Mouse (Mus musculus) skeletal muscle tissue, adult 2 months (tissue): Measurements from ENCODE around the gene Trmt112.
"Not testable (repeated sequence)": the region's sequence is repeated elsewhere in the genome, so short reads cannot be mapped to it uniquely, and the experiment has no call there.

Experiments used
- DNase-seq: peaks from one replicate; pipeline ENCODE4 v3.0.0-alpha.2; 2012; ENCODE audit warnings: low read depth, low spot score

The Trmt112 gene

DNA sequence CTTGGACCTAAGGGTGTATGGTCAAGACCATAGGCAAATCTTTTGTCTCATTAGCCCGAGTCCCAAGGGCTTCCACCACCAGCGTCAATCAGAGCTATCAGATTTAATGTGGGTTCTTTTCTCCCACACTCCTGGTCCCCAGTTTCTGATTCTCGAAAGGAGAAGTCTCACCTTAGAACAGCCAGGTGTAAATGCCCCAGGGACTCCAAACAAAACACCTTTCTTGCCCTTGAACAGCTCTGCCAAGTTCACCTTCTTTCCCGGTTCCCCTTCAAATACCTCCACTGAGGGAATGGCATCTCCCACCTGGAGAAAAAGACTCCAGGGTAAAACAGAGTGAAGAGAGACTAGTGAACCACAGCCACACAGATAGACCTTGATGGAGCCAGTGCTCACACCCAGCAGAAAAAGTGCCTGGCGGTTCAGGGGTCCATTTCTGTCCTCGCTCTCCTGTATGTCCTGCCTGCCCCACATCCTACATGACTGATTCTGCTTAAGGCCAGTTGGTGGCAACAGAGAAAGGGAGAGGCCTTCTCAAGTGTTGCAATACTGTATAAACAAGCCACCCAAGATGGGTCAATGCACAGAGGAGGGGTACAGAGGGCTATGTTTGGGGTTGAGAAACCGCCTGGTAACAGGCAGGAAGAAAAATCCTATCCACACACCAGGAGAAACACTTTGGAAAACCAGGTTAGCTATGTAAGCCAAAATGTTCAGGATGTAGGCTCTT is 1.5 kb upstream of the Trmt112 start:
- DNase-seq = no peak

GRCm38 (mm10) chr19:6909021-6909420 is 477 bp upstream of the Trmt112 start:
- no peak for DNase-seq

GRCm38 (mm10) chr19:6910306-6910705 is 808 bp downstream of the Trmt112 start:
- DNase-seq = not testable (repeated sequence)

DNA sequence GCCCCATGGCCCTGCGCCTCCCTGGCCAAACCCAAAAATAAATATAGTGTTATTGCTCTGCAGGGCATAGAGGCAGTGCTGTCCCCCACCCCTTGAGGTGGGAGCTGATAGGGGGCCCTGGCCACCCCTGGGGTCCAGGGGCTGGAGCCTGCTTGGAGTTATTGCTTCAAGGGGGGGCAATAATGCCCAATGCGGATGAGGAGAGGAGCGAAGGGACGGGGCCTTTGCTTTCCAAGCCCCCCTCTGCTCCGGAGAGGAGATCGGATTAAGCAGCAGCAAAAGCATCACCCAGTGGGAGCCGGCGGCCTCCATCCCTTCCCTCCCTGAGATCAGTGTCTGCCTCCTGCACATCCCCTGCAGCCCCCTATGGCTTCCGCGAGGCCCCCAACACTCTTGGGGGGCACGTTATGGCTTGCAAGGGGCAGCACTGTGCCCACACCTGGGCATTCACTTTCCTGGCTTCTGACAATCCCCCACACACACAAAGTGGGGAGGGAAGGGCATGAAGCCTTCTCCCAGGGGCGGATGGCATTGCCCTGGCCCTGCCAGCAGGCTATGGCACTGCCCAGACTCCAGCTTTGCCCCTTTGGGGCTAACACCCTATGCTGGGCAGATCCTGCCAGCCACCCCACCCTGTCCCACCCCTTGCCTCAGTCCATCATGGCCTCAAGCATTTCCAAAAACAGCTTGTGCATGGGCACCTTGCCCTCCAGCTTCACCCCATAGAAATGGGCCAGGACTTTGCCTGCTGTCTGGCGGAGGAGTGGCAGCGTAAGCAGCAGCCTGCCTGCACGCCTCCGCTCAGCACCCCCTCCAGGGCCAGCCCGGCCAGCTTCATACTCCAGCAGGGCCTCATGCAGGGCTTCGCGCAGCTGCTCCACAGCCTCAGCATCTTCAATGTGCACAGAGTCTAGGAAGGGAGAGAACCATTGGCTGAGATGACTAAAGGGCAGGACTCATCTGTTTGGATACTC is 1.9 kb downstream of the Trmt112 start:
- DNase-seq = no peak

DNA sequence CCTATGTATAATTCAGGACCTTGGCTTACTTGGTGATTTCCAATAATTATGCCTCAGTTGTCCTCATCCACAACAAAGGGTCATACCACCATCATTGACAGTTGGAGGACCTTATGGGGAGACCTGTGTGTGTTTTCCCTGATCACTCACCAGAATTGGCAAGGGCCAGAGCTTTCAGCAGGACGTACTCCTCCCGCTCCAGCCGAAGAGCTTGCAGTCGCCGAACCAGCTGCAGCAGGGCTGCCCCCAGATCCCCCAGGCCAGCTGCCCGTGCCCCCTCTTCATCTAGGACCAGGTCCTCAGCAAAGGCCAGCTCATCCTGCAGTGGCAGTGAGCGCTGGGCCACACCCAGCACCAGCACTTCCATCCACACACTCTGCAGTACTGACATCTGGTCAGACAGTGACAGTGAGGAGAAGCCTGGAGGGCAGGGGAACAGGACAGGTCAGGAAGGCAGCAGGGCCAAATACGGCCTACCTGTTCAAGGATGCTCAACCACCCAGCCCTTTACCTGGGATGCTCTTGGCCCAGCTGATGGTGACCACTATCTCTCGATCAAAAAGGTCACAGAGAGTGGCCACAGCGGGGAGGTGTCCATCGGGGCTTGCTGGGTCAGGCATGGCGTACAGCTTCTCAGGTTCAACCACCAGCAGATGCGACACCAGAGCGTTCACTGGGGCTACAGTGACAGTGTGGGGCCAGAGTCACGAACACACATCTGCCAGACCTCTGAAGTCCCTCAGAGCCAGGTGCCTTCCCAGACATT is 2.9 kb downstream of the Trmt112 start:
- no peak for DNase-seq

DNA sequence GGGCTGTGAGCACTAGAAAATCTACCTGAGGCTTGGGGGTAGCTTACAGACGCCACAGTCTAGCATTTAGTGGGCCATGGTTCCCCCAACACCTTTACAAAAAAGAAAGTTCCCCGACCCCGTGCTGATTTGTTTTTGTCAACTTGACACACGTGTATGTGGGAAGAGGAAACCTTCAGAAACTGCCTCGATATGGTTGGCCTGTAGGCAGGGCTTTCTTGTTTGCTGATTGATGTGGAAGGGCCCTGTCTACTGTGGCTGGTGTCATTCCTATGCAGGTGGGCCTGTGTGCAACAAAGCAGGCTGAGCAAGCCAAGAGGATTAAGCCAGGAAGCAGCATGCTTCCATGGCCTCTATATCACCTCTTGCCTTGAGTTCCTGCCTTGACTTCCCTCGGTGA is 3.5 kb downstream of the Trmt112 start:
- no peak for DNase-seq

GRCm38 (mm10) chr19:6913991-6914390 is 4.5 kb downstream of the Trmt112 start:
- no peak for DNase-seq

DNA sequence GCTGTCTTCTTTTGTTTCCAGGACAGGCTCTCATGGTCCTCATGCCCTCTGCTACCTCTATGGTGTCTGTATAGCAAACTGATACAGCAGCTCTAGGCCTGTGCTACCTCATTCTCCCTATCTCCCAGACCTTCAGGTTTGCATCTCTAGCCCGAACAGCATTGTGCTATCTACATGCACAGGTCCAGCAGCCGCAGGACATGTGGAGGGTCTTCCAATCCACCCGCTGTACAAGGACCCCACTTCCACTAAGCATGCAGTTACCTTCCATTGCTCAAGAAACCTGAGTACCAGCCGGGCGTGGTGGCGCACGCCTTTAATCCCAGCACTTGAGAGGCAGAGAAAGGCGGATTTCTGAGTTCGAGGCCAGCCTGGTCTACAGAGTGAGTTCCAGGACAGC is 5.0 kb downstream of the Trmt112 start:
- DNase-seq = no peak

DNA sequence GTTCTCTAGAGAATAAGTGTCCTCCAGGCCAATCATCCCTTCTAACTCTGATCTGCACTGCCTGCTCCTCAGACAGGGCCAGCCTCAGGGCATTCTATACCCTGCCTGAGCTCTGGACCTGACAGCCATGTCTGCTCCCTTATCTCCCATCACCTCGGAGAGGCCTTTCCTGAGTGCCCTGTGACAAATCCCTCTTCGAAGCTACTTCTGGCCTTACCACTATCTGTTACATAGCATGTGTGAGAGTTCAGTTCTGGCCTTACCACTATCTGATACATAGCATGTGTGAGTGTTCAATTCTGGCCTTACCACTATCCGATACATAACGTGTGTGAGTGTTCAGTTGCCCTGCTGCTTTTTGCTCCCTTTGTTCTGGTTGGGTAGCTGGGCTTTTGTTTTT is 5.8 kb downstream of the Trmt112 start:
- no peak for DNase-seq

GRCm38 (mm10) chr19:6916496-6916895 is 7.0 kb downstream of the Trmt112 start:
- DNase-seq = no peak

DNA sequence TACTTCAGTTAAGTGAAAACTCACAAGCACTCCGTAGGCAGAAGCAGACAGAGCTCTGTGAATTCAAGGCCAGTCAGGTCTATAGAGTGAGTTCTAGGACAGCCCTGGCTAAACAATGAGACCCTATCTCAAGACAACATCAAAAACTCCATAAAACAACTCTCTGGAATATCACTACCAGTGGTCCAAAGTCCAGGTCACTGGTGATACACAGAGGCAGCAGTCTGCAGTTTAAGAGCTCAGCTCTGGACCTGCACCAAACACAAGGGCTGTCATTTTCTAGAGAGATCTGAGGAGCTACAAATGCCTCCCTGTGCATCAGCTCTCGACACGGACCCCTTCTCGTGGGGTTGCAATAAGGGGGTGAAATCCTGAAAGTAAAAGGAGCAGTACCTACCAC is 8.8 kb downstream of the Trmt112 start:
- no peak for DNase-seq

DNA sequence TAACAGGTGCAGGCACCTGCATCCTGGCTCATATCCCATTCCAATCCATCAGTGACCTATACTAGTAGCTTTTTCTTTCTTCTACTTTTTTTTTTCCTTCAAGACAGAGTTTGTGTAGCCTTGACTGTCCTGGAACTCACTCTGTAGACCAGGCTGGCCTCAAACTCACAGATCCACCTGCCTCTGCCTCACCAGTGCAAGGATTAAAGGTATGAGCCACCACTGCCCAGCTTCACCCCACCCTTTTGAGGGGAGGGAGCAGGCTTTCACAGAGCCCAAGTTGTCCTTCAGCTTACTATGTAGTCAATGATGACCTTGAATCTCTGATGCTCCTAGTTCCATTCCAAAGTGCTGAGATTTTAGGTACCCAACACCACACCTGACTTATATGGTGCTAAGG is 9.9 kb downstream of the Trmt112 start:
- no peak for DNase-seq

DNA sequence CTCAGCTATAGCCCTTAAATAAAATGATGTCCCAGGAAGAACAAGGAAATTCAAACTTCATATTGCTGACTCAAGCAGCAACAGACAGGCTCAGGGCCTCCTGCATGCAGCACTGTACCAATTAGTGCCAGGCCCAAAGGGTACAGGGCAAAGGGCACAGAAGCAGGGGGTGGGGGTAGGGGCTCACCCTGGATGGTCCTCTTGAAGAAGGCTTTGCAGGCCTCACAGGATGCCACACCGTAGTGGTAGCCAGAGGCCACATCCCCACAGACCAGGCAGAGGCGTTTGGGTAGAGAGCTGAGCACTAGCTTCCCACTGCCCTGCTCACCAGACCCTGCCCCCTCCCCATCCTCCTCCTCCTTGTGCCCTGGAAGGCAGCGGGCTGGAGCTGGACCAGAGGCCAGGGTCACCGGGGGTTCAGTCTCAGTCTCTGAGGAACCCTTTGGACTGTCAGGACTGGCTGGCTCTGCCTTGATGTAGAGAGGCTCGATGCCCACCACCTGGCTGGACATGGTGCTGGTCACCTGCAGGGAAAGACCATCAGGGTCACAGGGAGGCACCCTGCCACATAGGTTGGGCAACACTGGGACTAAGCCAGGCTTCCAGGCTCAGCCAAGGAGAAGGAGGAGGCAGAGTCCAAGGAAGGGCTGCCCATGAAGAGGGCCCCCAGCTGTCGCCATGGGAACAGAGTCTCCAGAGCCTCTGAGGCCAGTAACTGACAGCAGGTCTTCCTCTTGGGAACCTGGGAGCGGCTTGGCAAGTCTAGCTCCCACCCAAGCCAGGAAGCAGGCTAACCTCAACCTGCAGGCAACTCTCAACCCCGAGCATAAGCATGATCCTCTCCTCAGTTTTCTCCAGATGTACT is 10.6 kb downstream of the Trmt112 start:
- peak; percentile 55 for DNase-seq

DNA sequence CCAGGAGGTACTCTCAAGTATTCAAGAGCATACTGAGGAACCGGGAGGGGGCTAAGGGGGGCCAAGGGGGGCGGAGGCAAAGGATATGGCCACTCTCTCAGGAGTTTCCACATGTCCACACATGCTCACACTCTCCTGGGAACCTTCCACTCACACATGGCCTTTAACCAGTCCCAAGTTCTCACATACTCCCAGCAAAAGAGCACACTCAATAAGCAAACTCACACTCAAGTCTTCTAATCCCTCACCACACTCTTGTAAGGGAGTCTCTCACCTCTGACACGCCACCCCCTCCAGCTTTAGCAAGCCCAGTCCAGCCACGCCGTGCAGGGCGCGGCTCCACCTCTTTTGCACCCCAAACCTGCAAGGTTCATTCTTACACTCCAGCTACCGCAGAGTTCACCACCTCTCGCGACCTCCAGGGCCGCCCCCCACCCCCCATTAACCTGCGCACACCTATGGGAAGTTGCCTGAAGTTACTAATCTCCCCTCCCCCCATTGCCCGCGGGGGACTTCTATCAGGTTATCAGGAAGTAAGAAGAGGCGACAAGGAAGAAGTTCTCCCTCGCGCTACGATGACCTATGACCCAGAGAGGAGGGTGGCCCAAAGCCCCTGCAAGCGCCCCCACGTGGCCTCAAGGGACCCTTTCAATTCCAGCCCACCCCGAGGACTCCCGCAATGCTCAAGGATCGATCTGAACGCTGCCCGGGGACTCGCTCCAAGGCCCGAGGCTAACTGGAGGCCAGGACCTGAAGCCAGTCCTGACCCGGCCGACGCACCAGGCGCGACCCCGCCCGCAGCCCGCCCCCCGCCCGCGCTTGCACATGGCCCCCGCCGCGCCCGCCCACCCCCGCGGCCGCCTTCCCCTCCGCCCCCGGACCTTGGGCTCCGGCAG is 11.5 kb downstream of the Trmt112 start:
- DNase-seq = peak; percentile 59

GRCm38 (mm10) chr19:6921647-6922567 is 12.4 kb downstream of the Trmt112 start, which contains the start of gene Esrra:
Gene Esrra (minus strand): TSS chr19:6921813.
- peak; percentile 100 for DNase-seq

DNA sequence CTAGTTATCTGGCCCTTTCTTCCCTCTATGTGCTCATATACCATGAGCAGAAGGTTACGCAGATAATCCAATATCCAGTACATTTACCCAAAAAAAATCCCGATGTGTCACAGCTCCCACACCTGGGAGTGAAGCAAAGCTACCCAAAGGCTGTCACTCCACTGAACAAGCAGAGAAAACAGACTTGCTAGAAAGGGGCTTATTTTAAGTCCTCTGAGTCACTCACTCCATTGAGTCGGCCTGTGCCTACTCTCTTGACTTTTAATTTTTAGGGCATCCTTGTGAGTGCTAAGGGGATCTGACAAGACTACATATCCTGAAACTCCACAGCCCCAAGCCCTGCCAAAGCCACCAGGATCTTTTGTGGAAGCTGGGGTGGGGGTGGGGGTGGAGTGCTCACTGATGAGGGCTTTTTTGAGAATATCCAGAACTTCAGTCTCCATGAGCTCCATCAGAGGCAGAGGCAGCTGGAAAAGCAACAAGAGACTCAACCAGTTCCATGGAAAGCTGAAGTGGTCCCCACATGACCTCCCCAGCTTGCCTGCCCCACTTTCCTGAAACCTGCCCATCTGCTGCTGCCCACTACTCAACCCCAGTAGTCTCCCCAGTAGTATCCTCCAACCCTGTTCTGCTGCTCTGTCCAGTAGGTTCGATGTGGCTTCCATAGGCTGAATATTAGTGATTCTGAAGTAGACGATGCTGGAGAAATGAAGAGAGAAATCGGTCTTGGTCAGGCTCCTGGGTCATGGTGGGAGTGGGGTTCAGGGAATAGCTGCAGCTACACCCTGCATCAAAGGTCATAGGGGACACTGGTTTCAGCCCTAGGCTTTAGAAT is 13.6 kb downstream of the Trmt112 start:
- no peak for DNase-seq

DNA sequence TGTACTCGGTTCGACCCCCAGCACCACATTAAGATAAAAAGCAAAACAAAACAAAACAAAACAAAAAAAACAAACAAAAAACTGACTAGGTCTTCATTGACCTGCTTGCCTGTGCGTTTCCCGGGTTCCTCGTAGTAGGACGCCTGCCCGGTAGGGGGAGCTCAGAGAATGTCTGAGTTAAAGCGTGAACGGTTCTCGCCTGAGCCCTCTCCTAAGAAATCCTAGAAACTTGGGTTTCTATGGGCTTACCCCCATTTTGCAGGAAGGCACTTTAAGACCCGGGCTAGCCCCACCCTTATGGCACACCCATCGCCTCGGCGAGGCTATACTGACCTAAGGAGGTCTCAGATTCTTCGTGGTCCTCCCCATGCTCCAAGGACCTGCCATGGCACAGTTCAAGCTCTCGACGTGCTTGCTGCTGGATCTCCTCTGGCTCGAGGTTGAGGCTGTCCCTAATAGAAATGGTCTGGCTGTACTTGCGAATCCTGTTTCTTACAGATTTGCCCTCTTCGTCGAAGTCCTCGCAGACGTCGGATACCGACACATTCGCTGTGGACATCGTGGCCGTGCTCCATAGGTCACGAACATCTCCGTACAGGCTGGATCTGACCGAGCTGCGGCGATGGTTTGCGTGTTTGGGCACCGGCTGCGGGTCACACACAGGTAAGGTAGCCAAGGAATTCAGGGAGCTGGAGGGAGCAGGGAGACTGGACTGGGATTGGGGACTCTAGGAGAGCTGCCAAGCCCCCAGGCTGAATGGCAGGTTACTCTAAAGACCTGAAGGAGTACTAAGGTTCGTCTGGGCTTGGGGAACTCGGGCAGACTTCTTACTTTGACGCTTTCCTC is 15.2 kb downstream of the Trmt112 start:
- DNase-seq = no peak
